Mouse (Mus musculus) layer of hippocampus, adult 9-10 months (tissue): ENCODE results near the gene Slit1.

Experiments
- DNase-seq: peaks from one replicate; pipeline ENCODE4 v3.0.0; 2022; ENCODE audit warnings: low spot score

Gene Slit1

GRCm38 (mm10) chr19:41724831-41725470 lies 18.5 kb downstream of the Slit1 start:
- no peak for DNase-seq

GRCm38 (mm10) chr19:41723337-41723736 lies 20.1 kb downstream of the Slit1 start:
- DNase-seq, result no peak

GRCm38 (mm10) chr19:41719436-41719835 lies 24.0 kb downstream of the Slit1 start:
- no peak for DNase-seq

GRCm38 (mm10) chr19:41716233-41717218 lies 26.9 kb downstream of the Slit1 start:
- DNase-seq, result no peak

GRCm38 (mm10) chr19:41714431-41714917 lies 29.0 kb downstream of the Slit1 start:
- DNase-seq, result no peak

GRCm38 (mm10) chr19:41712829-41713228 lies 30.6 kb downstream of the Slit1 start:
- no peak for DNase-seq

GRCm38 (mm10) chr19:41711665-41712064 lies 31.8 kb downstream of the Slit1 start:
- no peak for DNase-seq

- no peak for DNase-seq
These were observed 33.8 kb downstream of the Slit1 start for GRCm38 (mm10) chr19:41709497-41710165.

GRCm38 (mm10) chr19:41707850-41708249 lies 35.6 kb downstream of the Slit1 start:
- DNase-seq, result no peak

- DNase-seq, result no peak
These were observed 37.2 kb downstream of the Slit1 start for GRCm38 (mm10) chr19:41706094-41706828.

- DNase-seq, result no peak
These were observed 38.0 kb downstream of the Slit1 start for GRCm38 (mm10) chr19:41705416-41705815.

- no peak for DNase-seq
These were observed 40.8 kb downstream of the Slit1 start for GRCm38 (mm10) chr19:41702638-41703037.

- no peak for DNase-seq
These were observed 44.5 kb downstream of the Slit1 start for GRCm38 (mm10) chr19:41698857-41699424.

GRCm38 (mm10) chr19:41697807-41698515 lies 45.5 kb downstream of the Slit1 start:
- no peak for DNase-seq

GRCm38 (mm10) chr19:41697111-41697806 lies 46.2 kb downstream of the Slit1 start:
- DNase-seq, result peak; percentile 72

GRCm38 (mm10) chr19:41696443-41696842 lies 47.0 kb downstream of the Slit1 start:
- DNase-seq, result no peak

GRCm38 (mm10) chr19:41695046-41695445 lies 48.4 kb downstream of the Slit1 start:
- no peak for DNase-seq

- DNase-seq, result no peak
These were observed 48.9 kb downstream of the Slit1 start for GRCm38 (mm10) chr19:41694610-41695009.

- DNase-seq, result no peak
These were observed 49.7 kb downstream of the Slit1 start for GRCm38 (mm10) chr19:41693727-41694126.

GRCm38 (mm10) chr19:41690064-41690463 lies 53.4 kb downstream of the Slit1 start:
- no peak for DNase-seq
